Mouse (Mus musculus) forebrain, embryonic 11.5 days (tissue): ENCODE results near the gene Plekhh3. TPM values are rescaled to one million over a fixed set of nuclear protein-coding genes. Genes with fewer than 3 reads are reported as not detected.
A peak's percentile ranks its signal among the peaks of the same experiment; 100 is the strongest.

Experiments used
- ATAC-seq: fragments of 200-750 bp; cut with Nextera tagmentation; replicated peaks from 2 replicates; pipeline ENCODE4 v1.8.0; 2017; ENCODE audit warnings: moderate TSS enrichment; ENCODE audit not compliant: low FRiP score
- DNase-seq: peaks from one replicate; pipeline ENCODE4 v3.0.0-alpha.2; 2017; ENCODE audit warnings: low spot score
- H3K27ac ChIP-seq: fragments of 300-500 bp; sonication (generic); 2 replicates; pipeline ENCODE4 v1.5.1; 2014; ENCODE audit warnings: low read depth, low read length
- H3K27me3 ChIP-seq: fragments of 300-500 bp; sonication (generic); 2 replicates; pipeline ENCODE4 v1.6.1; 2014; ENCODE audit warnings: mild to moderate bottlenecking, low read length, mixed read lengths; ENCODE audit not compliant: control insufficient read depth, insufficient read depth
- H3K36me3 ChIP-seq: fragments of 300-500 bp; sonication (generic); 2 replicates; pipeline ENCODE4 v1.6.1; 2014; ENCODE audit warnings: mild to moderate bottlenecking, low read length, moderate library complexity, mixed read lengths; ENCODE audit not compliant: control insufficient read depth, insufficient read depth
- H3K4me1 ChIP-seq: fragments of 300-500 bp; sonication (generic); replicated peaks from 2 replicates; pipeline ENCODE4 v1.6.1; 2014; ENCODE audit warnings: low read length, mixed read lengths; ENCODE audit not compliant: control insufficient read depth, insufficient read depth
- H3K4me2 ChIP-seq: fragments of 300-500 bp; sonication (generic); 2 replicates; pipeline ENCODE4 v1.6.1; 2014; ENCODE audit warnings: low read depth, mild to moderate bottlenecking, low read length, moderate library complexity, mixed read lengths; ENCODE audit not compliant: severe bottlenecking
- H3K4me3 ChIP-seq: fragments of 300-500 bp; sonication (generic); 2 replicates; pipeline ENCODE4 v1.5.1; 2014; ENCODE audit warnings: low read depth, low read length
- H3K9ac ChIP-seq: fragments of 300-500 bp; sonication (generic); 2 replicates; pipeline ENCODE4 v1.6.1; 2014; ENCODE audit warnings: low read length
- H3K9me3 ChIP-seq: fragments of 300-500 bp; sonication (generic); 2 replicates; pipeline ENCODE4 v1.6.1; 2016; ENCODE audit warnings: low read length, mixed read lengths; ENCODE audit not compliant: control insufficient read depth
- WGBS: fragments of 180-500 bp; shearing (Covaris S2); extraction: QIAGEN DNeasy Blood & Tissue Kit; methylation state at CpG from one replicate; pipeline ENCODE4 v1.1.7; 2014; 5-methylcytosine and 5-hydroxymethylcytosine counted together
- polyA plus RNA-seq: library from polyadenylated mRNA; unstranded; fragments of >200 nt; fragmentation: Nextera tagmentation; extraction: Ambion mirVana; gene quantifications from 2 replicates; pipeline ENCODE4 v1.2.1, GENCODE M21; 2014

The Plekhh3 gene
- polyA plus RNA-seq, 1 experiment from 2014 or later = 7.9 TPM

GRCm38 (mm10) chr11:101170354-101170810 is 769 bp downstream of the Plekhh3 start, which contains the start of gene Cntnap1:
Gene Cntnap1 (plus strand): TSS chr11:101170523.
- Histone ChIP-seq H3K4me2 (peak within 1 kb of the TSS; percentile 70), H3K4me1 (peaks cover 26% of the 10 kb centered on the region)
- no peak for DNase-seq

DNA sequence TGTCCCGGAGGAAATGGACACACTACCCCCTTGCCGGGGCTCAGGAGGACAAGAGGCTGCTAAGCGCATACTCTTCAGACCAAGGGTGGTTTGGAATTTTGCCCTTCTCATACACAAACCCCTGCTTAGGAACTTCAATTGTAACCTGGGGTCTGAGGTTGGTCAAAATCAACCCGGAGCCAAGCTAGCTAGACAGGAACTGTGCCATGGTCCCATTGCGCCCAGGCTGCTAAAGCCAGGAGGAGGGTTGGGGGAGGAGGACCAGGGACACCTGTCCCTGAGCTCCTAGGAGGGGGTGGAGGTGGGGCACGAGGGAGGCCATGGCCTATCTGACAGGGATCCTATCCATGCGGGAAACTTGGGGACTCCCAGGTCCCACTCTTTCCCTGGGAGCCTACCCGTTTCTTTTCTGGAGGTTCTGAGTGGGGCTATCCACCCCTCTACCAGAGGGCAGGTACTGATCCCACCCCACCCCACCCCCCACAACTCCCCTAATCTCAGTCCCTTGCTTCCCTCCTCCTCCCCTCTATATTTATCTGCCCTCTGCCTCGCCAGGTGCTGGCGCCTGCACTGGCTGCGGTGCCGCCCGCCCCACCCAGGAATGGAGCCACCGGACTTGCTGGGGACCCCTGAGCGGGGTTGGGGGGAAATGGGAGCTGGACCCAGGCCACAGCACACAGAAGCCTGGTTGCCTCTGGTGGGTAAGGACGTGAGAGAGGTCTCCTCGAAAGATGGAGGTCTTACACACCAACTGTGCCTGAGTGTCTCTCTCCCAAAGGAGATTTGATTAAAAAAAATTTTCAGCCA is 1.6 kb downstream of the Plekhh3 start:
- Histone ChIP-seq H3K4me3 (peak overlapping the region; percentile 65), H3K36me3 (no peaks in the 10 kb centered on the region), H3K9ac (peak overlapping the region; percentile 21), H3K27ac (no peak overlapping the region), H3K9me3 (no peaks in the 10 kb centered on the region), H3K4me2 (peak overlapping the region; percentile 70), H3K27me3 (peaks cover 74% of the 10 kb centered on the region), H3K4me1 (peaks cover 32% of the 10 kb centered on the region)
- DNase-seq (no peak), ATAC-seq (no peak)
- 11% methylated on average over 17 of the region's 17 CpGs for WGBS

More at GRCm38 (mm10) chr11:101170354-101170810, 769 bp downstream of the Plekhh3 start, which contains the start of gene Cntnap1:
- no peaks in the 10 kb centered on the region for H3K9me3 ChIP-seq
- WGBS = under 1% methylated on average over 35 of the region's 35 CpGs
- no peak within 1 kb of the TSS for H3K27ac ChIP-seq
- ATAC-seq = no peak
- peaks cover 74% of the 10 kb centered on the region for H3K27me3 ChIP-seq
- peak within 1 kb of the TSS; percentile 64 for H3K9ac ChIP-seq
- no peaks in the 10 kb centered on the region for H3K36me3 ChIP-seq
- H3K4me3 ChIP-seq = peak within 1 kb of the TSS; percentile 65

DNA sequence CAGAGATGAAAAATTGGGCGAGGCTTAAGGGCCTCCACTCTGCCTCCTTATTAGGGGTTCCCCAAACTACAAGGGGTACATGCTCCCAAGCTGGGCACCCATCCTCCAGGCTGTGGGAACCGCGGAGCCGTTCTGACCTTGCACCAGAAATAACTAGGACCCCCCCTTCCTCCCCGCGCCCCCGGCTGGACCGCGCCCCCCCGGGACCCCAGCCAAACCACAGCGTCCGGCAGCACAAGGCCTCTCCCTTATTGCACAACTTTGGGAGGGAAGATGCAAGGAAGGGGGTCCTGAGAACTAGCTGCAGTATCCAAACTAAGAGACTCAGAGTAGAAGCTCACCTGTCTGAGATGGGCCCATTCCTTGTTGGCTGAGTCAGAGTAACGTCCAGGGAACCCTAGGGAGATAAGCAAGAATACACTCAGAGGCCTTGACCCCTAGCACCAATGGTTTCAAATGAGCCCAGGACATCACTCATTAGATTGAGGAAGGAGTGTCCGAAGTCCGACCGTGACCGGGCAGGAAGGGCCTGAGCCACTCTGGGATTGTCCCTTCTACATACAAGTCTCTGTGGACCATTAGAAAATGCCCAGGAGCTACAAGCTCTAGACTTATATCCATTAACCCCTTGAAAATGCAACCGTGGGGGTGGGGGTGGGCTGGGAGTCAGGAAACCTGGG is 2.7 kb downstream of the Plekhh3 start:
- H3K4me3 ChIP-seq = no peak overlapping the region
- no peak overlapping the region for H3K4me2 ChIP-seq
- H3K36me3 ChIP-seq = no peaks in the 10 kb centered on the region
- WGBS = 61% methylated on average over 18 of the region's 18 CpGs
- no peak for DNase-seq
- H3K9ac ChIP-seq = no peak overlapping the region
- peaks cover 32% of the 10 kb centered on the region for H3K4me1 ChIP-seq
- H3K27me3 ChIP-seq = peaks cover 77% of the 10 kb centered on the region
- ATAC-seq = no peak
- H3K9me3 ChIP-seq = no peaks in the 10 kb centered on the region
- H3K27ac ChIP-seq = no peak overlapping the region

DNA sequence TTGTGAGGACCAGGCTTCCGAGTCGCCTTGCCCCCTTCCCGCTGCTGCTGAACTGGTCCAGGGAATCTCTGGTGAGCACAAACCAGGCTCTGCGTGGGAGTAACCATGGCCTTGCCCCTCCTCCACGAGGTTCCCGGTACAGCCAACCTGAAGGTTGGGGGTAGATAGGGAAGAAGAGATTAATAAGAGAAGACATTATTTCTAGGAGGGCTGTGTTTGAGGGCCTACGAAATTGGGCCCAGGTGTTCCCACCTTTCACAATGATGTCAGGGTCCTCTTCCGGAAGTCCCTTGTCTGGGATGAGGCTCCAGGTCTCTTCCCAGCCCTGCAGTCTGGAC is 3.2 kb downstream of the Plekhh3 start:
- H3K4me3 ChIP-seq = no peak overlapping the region
- 42% methylated on average over 8 of the region's 8 CpGs for WGBS
- no peak overlapping the region for H3K9ac ChIP-seq
- no peak overlapping the region for H3K4me2 ChIP-seq
- H3K27me3 ChIP-seq = peaks cover 77% of the 10 kb centered on the region
- no peak overlapping the region for H3K27ac ChIP-seq
- H3K4me1 ChIP-seq = peaks cover 28% of the 10 kb centered on the region
- no peak for DNase-seq
- no peaks in the 10 kb centered on the region for H3K9me3 ChIP-seq
- ATAC-seq = no peak
- H3K36me3 ChIP-seq = no peaks in the 10 kb centered on the region

DNA sequence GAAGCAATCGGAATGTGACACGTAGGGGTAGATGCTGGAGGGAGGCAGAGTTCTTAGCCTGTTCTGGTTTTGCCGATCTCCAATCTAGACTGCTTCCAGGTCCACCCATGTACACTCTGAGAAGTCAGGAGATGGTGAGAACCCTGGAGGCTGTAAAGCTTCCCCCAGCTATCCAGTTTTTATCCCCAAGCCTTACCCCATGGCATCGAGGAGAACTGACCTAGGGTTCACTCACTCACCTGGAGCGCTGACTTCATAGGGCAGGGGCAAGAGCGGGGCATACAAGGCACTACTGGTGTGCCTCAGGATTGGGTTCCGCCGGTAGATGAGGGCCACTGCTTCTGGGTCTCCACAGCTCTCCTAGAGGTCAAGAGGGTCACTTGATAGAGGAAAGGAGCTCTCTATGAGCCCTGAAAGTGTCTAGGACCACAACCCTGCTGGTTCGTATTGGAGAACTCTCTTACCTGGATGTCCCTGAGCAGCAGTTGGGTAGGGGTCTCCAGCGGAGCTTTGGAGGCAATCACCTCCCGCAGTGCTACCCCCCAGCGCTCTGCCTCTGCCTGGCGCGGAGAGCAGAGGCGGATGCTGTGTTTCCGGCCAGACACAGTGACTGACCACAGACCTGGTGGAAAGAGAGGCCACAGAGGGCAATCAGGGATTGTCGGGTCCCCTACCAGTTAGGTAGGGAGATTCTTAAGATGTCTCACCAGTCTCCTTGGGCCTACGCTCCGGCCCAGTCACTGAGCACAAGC is 3.8 kb downstream of the Plekhh3 start:
- Histone ChIP-seq H3K27ac (no peak overlapping the region), H3K36me3 (no peaks in the 10 kb centered on the region), H3K4me2 (no peak overlapping the region), H3K4me1 (peaks cover 25% of the 10 kb centered on the region), H3K9ac (no peak overlapping the region), H3K9me3 (no peaks in the 10 kb centered on the region), H3K4me3 (no peak overlapping the region), H3K27me3 (peaks cover 77% of the 10 kb centered on the region)
- WGBS = 44% methylated on average over 19 of the region's 19 CpGs
- DNase-seq (no peak), ATAC-seq (no peak)

- Histone ChIP-seq H3K4me2 (no peak overlapping the region), H3K4me3 (no peak overlapping the region), H3K9me3 (no peaks in the 10 kb centered on the region), H3K9ac (no peak overlapping the region), H3K4me1 (peaks cover 20% of the 10 kb centered on the region), H3K36me3 (no peaks in the 10 kb centered on the region), H3K27me3 (peaks cover 76% of the 10 kb centered on the region), H3K27ac (no peak overlapping the region)
- 38% methylated on average over 14 of the region's 14 CpGs for WGBS
- ATAC-seq = no peak
- DNase-seq = no peak
These were observed 4.8 kb downstream of the Plekhh3 start for GRCm38 (mm10) chr11:101166357-101166756.

DNA sequence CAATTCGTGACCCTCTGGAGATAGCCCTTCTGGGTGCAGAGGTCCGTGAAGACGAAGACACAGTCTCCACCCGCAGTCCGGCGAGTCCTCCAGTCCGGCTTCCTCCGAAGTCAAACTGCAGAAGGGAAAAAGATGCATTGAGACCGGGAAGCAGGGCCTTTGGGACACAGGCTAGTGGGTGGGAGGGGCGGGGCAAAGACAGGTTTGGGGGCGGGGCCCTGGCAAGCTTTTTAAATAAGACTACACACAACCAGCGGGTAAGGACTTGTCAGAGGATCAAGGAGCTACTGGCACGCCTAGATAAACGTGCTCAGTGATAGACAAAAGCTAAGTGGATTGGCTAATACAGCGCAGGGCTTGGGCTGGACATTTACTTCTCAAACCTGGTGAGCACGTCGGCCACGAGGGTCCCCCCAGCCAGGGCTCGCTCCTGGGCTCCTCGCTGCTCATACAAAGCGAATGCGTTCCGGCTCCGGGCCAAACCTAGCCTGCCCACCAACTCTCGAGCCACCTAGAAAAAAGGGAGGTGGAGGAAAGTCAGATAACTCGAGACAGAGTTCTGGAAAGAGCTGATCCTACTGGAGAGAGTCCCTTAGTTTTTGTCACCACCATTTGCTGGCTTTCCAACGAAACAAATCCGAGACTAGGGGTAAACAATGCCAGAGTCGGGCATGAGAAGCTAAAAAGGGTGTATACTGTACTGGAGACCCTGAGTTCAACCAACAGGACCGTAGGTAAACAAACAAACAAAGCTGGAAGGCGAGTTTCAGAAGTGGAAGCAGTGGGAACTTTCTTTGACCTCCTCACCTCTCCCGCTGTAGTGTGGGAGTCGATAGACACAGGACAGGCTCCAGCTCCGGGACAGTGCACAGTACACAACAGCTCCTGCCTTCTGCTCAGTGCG is 6.2 kb downstream of the Plekhh3 start:
- H3K4me1 ChIP-seq = peaks cover 17% of the 10 kb centered on the region
- H3K27ac ChIP-seq = no peak overlapping the region
- WGBS = 7% methylated on average over 35 of the region's 35 CpGs
- DNase-seq (no peak), ATAC-seq (no peak)
- no peaks in the 10 kb centered on the region for H3K36me3 ChIP-seq
- H3K27me3 ChIP-seq = peaks cover 72% of the 10 kb centered on the region
- no peak overlapping the region; the same call in 1 of the 2 replicates for H3K9ac ChIP-seq
- peak overlapping the region; percentile 45 for H3K4me2 ChIP-seq
- H3K9me3 ChIP-seq = no peaks in the 10 kb centered on the region
- no peak overlapping the region for H3K4me3 ChIP-seq

- Histone ChIP-seq H3K9me3 (no peaks in the 10 kb centered on the region), H3K4me1 (peaks cover 14% of the 10 kb centered on the region), H3K27ac (no peak overlapping the region), H3K27me3 (peaks cover 67% of the 10 kb centered on the region), H3K36me3 (no peaks in the 10 kb centered on the region), H3K4me2 (peak overlapping the region; percentile 45), H3K4me3 (peak overlapping the region; percentile 18), H3K9ac (peak overlapping the region; percentile 12; the same call in 1 of the 2 replicates)
- ATAC-seq (no peak), DNase-seq (no peak)
- WGBS = 2% methylated on average over 20 of the region's 21 CpGs
These were observed 6.8 kb downstream of the Plekhh3 start for GRCm38 (mm10) chr11:101164351-101164665.
